8 mouse cellular contexts compared by ENCODE assay signal in the genomic region with DNA sequence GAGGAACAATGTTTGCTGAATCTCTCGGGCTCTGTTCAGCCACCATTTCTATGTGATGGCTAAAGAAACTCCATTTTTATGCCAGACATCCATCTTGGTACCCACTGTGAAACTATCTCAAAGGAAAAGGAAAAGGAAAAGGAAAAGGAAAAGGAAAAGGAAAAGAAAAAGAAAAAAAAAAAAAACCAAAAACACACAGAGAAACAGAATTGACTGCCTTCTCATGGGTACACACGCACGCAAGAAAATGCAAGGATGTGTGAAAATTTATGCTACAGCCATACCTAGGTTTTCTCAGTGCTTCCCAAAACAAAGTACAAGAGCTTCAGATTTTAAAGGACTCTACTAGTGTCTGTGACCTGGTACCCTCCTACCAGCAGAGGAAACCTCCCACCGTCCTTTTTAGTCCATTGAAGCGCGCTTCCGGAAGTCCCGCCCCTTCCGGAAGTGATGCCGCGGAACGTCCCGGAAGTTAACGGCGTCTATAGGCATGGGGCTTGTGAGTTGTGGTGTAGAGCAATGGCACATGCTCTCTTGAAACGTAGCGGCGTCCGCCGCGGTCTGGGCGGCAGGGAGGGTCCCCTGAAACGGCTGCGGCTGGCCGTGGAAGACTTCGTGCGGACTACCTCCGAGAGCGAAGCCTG. TPM values are rescaled to one million over a fixed set of nuclear protein-coding genes. Genes with fewer than 3 reads are reported as not detected.
DNase-seq lines count a peak whose midpoint lies in the region; ATAC-seq and TF ChIP-seq lines count a peak whose summit lies in the region.

TSS of gene Nom1 (plus strand) at position 437 of the 644 bp plus-strand sequence.

- no peak for TF ChIP-seq EP300 in liver, embryonic 14.5 days (IDR thresholded peaks at IDR 0.05; ENCODE audit: low read depth)
- TF ChIP-seq EP300 in stomach, postnatal 0 days (optimal IDR thresholded peaks at IDR 0.05), result no peak

- H3K27me3 ChIP-seq in forebrain, embryonic 10.5 days (ENCODE audit: poor library complexity, severe bottlenecking), result no peaks in the 10 kb centered on the region; the same call in 1 of the 2 replicates
- H3K27me3 ChIP-seq in heart, embryonic 15.5 days, result peaks cover 17% of the 10 kb centered on the region
- no peaks in the 10 kb centered on the region for H3K27me3 ChIP-seq in liver, embryonic 14.5 days (ENCODE audit: control insufficient read depth, insufficient read depth, low read length)
- H3K27me3 ChIP-seq in neural tube, embryonic 11.5 days (ENCODE audit: control insufficient read depth, insufficient read depth, low read length), result no peaks in the 10 kb centered on the region
- no peaks in the 10 kb centered on the region for H3K27me3 ChIP-seq in stomach, postnatal 0 days (ENCODE audit: control insufficient read depth, insufficient read depth, low read length)

- peak within 1 kb of the TSS; percentile 90 for H3K4me2 ChIP-seq in heart, embryonic 15.5 days
- peak within 1 kb of the TSS; percentile 78 for H3K4me2 ChIP-seq in liver, embryonic 14.5 days (ENCODE audit: low read depth)
- H3K4me2 ChIP-seq in neural tube, embryonic 11.5 days (ENCODE audit: low read depth), result peak within 1 kb of the TSS; percentile 92
- H3K4me2 ChIP-seq in stomach, postnatal 0 days (replicated peaks; ENCODE audit: low read depth), result peak within 1 kb of the TSS; percentile 93

- TF ChIP-seq CTCF in liver, embryonic 14.5 days (IDR thresholded peaks at IDR 0.05; ENCODE audit: low read depth), result 0 out of 2 replicates have a peak, but pooled peaks have one; percentile 3
- TF ChIP-seq CTCF in stomach, postnatal 0 days (IDR thresholded peaks at IDR 0.05; ENCODE audit: low read depth), result no peak

- peaks cover 38% of the 10 kb centered on the region for H3K36me3 ChIP-seq in forebrain, embryonic 10.5 days (replicated peaks)
- H3K36me3 ChIP-seq in heart, embryonic 15.5 days, result peaks cover 32% of the 10 kb centered on the region
- peaks cover 9% of the 10 kb centered on the region for H3K36me3 ChIP-seq in liver, embryonic 14.5 days (replicated peaks; ENCODE audit: control insufficient read depth, insufficient read depth, low read depth)
- H3K36me3 ChIP-seq in neural tube, embryonic 11.5 days (ENCODE audit: control insufficient read depth, insufficient read depth, low read length), result peaks cover 2% of the 10 kb centered on the region; the same call in 1 of the 2 replicates
- no peaks in the 10 kb centered on the region for H3K36me3 ChIP-seq in stomach, postnatal 0 days (ENCODE audit: control insufficient read depth, insufficient read depth, low read length)

- WGBS in forebrain, embryonic 10.5 days, result 5% methylated on average over 29 of the region's 29 CpGs
- 5% methylated on average over 29 of the region's 29 CpGs for WGBS in heart, embryonic 15.5 days
- 5% methylated on average over 29 of the region's 29 CpGs for WGBS in liver, embryonic 14.5 days (ENCODE audit: insufficient replicate concordance)
- WGBS in neural tube, embryonic 11.5 days, result 4% methylated on average over 29 of the region's 29 CpGs
- WGBS in stomach, postnatal 0 days, result 4% methylated on average over 29 of the region's 29 CpGs

- H3K27ac ChIP-seq in forebrain, embryonic 10.5 days, result peak within 1 kb of the TSS; percentile 88
- H3K27ac ChIP-seq in heart, embryonic 15.5 days, result peak within 1 kb of the TSS; percentile 69
- H3K27ac ChIP-seq in liver, embryonic 14.5 days, result no peak within 1 kb of the TSS
- H3K27ac ChIP-seq in neural tube, embryonic 11.5 days (ENCODE audit: low read depth, low read length), result no peak within 1 kb of the TSS
- H3K27ac ChIP-seq in stomach, postnatal 0 days (replicated peaks), result peak within 1 kb of the TSS; percentile 83

- H3K9me3 ChIP-seq in forebrain, embryonic 10.5 days, result no peaks in the 10 kb centered on the region
- H3K9me3 ChIP-seq in heart, embryonic 15.5 days (replicated peaks), result no peaks in the 10 kb centered on the region
- no peaks in the 10 kb centered on the region for H3K9me3 ChIP-seq in liver, embryonic 14.5 days (ENCODE audit: control insufficient read depth, low read length)
- no peaks in the 10 kb centered on the region for H3K9me3 ChIP-seq in neural tube, embryonic 11.5 days (ENCODE audit: control insufficient read depth, low read length)
- no peaks in the 10 kb centered on the region for H3K9me3 ChIP-seq in stomach, postnatal 0 days (ENCODE audit: control insufficient read depth, low read length)

- peak within 1 kb of the TSS; percentile 98 for H3K4me3 ChIP-seq in forebrain, embryonic 10.5 days
- peak within 1 kb of the TSS; percentile 88 for H3K4me3 ChIP-seq in heart, embryonic 15.5 days
- peak within 1 kb of the TSS; percentile 81 to 90 for H3K4me3 ChIP-seq in liver, embryonic 14.5 days (ENCODE audit: insufficient read depth in 1 of 2, low read depth in 2 of 2, low read length in 2 of 2)
- H3K4me3 ChIP-seq in neural tube, embryonic 11.5 days (ENCODE audit: low read depth, low read length), result peak within 1 kb of the TSS; percentile 83
- H3K4me3 ChIP-seq in stomach, postnatal 0 days (ENCODE audit: low read depth, low read length), result peak within 1 kb of the TSS; percentile 91

- peak; percentile 88 to 91 for DNase-seq in CD8-positive naive resting alpha-beta T cell, adult 2 months (ENCODE audit: low read depth in 2 of 2, low spot score in 2 of 2)
- peak; percentile 87 for DNase-seq in c-Kit-positive CD71-negative TER-119-negative erythroid progenitor cells, embryonic 14.5 days (ENCODE audit: low read depth)
- peak; percentile 90 for DNase-seq in forebrain, embryonic 10.5 days (ENCODE audit: extremely low spot score, low spot score)
- DNase-seq in kidney, postnatal 25 days, result peak; percentile 89 to 92
- peak; percentile 80 to 82 (median 82) for DNase-seq in liver, embryonic 14.5 days (ENCODE audit: low read depth in 3 of 3, low spot score in 3 of 3)
- DNase-seq in neural tube, embryonic 11.5 days (ENCODE audit: low spot score), result peak; percentile 94
- DNase-seq in stomach, postnatal 0 days (ENCODE audit: low spot score), result peak; percentile 90

- ATAC-seq in heart, embryonic 15.5 days (replicated peaks; ENCODE audit: insufficient number of reproducible peaks, insufficient read depth, low FRiP score, low read depth), result peak; percentile 90
- ATAC-seq in liver, embryonic 14.5 days (ENCODE audit: insufficient read depth), result peak; percentile 92
- ATAC-seq in neural tube, embryonic 11.5 days (ENCODE audit: insufficient read depth, low FRiP score, low TSS enrichment), result peak; percentile 93
- peak; percentile 94 for ATAC-seq in stomach, postnatal 0 days (ENCODE audit: low FRiP score, low TSS enrichment)

- peak within 1 kb of the TSS; percentile 71 for H3K9ac ChIP-seq in heart, embryonic 15.5 days
- peak within 1 kb of the TSS; percentile 81 for H3K9ac ChIP-seq in liver, embryonic 14.5 days (replicated peaks)
- peak within 1 kb of the TSS; percentile 78 for H3K9ac ChIP-seq in neural tube, embryonic 11.5 days (ENCODE audit: low read length)
- peak within 1 kb of the TSS; percentile 82 for H3K9ac ChIP-seq in stomach, postnatal 0 days (ENCODE audit: low read length)

- H3K4me1 ChIP-seq in forebrain, embryonic 10.5 days, result peaks cover 27% of the 10 kb centered on the region
- H3K4me1 ChIP-seq in heart, embryonic 15.5 days (replicated peaks), result peaks cover 18% of the 10 kb centered on the region
- H3K4me1 ChIP-seq in liver, embryonic 14.5 days (replicated peaks; ENCODE audit: control insufficient read depth in 2 of 2, insufficient read depth in 2 of 2, low read length in 1 of 2), result peaks cover 9 to 19% of the 10 kb centered on the region in 2 experiments
- peaks cover 9% of the 10 kb centered on the region for H3K4me1 ChIP-seq in neural tube, embryonic 11.5 days (ENCODE audit: control insufficient read depth, insufficient read depth, low read length)
- H3K4me1 ChIP-seq in stomach, postnatal 0 days (replicated peaks; ENCODE audit: control insufficient read depth, insufficient read depth), result peaks cover 4% of the 10 kb centered on the region; the same call in 1 of the 2 replicates

RNA-seq across cellular contexts. Expression of gene Nom1, which starts in this region (rescaled TPM):
- polyA plus RNA-seq in forebrain, embryonic 10.5 days (2016; fragmentation: Nextera tagmentation; extraction: Ambion mirVana), result 35.1 and 40.6 TPM in 2 replicates
- polyA plus RNA-seq in heart, embryonic 15.5 days (2015; fragmentation: Nextera tagmentation; extraction: Ambion mirVana), result 14.6 and 16.9 TPM in 2 replicates
- 5.4 and 10.4 TPM in 2 replicates for polyA plus RNA-seq in liver, embryonic 14.5 days (2012; rRNA removed)
- polyA plus RNA-seq in liver, embryonic 14.5 days (2014; fragmentation: Nextera tagmentation; extraction: Ambion mirVana), result 12.5 and 13.9 TPM in 2 replicates
- 20.0 and 26.7 TPM in 2 replicates for polyA plus RNA-seq in neural tube, embryonic 11.5 days (2014; fragmentation: Nextera tagmentation; extraction: Ambion mirVana)
- polyA plus RNA-seq in stomach, postnatal 0 days (2015; fragmentation: Nextera tagmentation; extraction: Ambion mirVana), result 16.4 and 16.5 TPM in 2 replicates

Comparison
In these comparisons a context has a peak if more than half of its experiments do, and no peak if none do; other contexts are left out.
1. H3K27ac ChIP-seq: peak in forebrain, embryonic 10.5 days (single experiment), heart, embryonic 15.5 days (single experiment) and stomach, postnatal 0 days (single experiment); none in liver, embryonic 14.5 days (single experiment) and neural tube, embryonic 11.5 days (single experiment).
2. Peak in every context shown above with its lines, with median percentiles within 50 percentile points of each other: DNase-seq, H3K4me3 ChIP-seq, ATAC-seq, H3K4me2 ChIP-seq and H3K9ac ChIP-seq.